Mouse (Mus musculus) brain, embryonic 14.5 days (tissue): ENCODE measurements around the gene Dok1. TPM values are rescaled to one million over a fixed set of nuclear protein-coding genes. Genes with fewer than 3 reads are reported as not detected.

Source experiments
- DNase-seq: peaks from one replicate; pipeline ENCODE4 v3.0.0-alpha.2; 2011; ENCODE audit warnings: low read depth
- CTCF ChIP-seq: fragments of 200-500 bp; IDR thresholded peaks from 2 replicates; pipeline ENCODE4 v1.5.1; 2012; ENCODE audit warnings: inconsistent platforms, mild to moderate bottlenecking, moderate library complexity, borderline replicate concordance; ENCODE audit not compliant: insufficient read depth, insufficient read length; ENCODE audit errors: extremely low read depth
- POLR2A ChIP-seq: fragments of 200-500 bp; IDR thresholded peaks from 2 replicates; pipeline ENCODE4 v1.6.1; 2012; ENCODE audit warnings: mild to moderate bottlenecking, inconsistent platforms, borderline replicate concordance; ENCODE audit not compliant: poor library complexity, insufficient read depth, insufficient read length, severe bottlenecking; ENCODE audit errors: extremely low read depth
- polyA plus RNA-seq: library from polyadenylated mRNA; depleted of rRNA; stranded (reverse); fragments of >200 nt; gene quantifications from 2 replicates; pipeline ENCODE4 v1.2.3, GENCODE M21; 2012; rRNA removed

The Dok1 gene
- 2.7 and 2.9 TPM in 2 replicates for polyA plus RNA-seq

DNA sequence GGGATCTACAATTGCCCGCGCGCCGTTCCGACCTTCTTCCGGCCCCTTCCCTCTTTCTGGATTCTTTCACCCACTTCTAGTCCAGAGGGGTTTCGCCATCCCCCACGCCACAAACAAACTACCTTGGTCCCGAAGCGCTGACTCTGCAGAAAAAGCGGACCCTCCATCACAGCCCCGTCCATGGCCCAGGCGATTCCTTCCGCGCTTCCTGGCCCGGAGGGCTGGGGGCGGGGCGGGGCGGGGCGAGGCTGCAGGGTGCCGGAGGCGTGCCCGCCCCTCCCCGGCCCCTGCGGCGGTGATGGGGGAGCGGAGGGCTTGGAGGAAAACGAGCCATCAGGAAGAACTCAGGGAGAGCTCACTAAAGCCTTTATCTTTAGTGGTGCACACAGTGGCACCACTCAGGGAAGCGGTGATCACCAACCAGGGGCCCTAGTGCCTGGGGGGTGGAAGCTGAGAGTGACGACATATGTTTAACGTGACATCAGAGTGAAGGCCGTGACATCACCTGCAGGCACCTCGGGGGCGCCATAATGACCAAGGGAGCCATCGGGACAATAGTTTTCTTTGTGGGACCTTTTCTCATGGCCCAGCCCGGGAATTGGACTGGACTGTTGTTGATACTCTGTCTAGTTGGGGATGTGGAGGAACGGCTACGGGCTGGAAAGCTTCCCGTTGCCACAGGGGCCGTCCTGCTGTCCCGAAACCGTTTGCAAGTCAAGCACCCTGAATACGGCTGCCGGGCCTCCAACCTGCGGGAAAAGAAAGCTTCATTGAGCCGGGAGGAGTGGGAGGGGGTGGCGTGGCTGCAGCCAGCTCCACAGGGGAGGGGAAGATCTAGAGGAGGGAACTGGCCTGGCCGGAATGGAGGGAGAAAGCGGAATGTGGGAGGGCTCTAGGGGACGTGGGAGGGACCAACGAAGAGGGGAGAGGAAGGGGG lies at the start of gene Dok1, which contains the start of gene Loxl3:
Dok1 (minus strand) TSS at position 223 of the 937 bp plus-strand sequence.
Loxl3 (plus strand) TSS at position 925 of the 937 bp plus-strand sequence.
- peak; percentile 80 for DNase-seq
- TF ChIP-seq CTCF (no peak), POLR2A (no peak)

DNA sequence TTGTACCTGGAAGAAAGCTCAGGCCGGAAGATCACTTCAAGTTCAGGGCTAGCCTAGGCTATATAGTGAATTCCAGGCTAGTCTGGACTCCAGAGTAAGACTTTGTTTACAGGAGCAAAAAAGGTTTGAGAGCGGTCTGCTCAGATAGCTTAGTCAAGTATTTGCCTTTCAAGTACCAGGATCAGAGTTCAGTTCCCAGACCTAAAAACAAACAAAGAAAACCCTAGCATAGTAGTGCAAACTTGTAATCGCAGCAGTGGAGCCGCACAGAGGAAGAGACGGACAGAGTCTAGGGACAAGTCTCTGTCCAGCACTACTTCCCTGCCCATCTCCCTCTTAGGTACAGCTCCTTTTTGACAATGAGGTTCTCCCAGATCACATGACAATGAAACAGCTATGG lies 46.9 kb upstream of the Dok1 start:
- TF ChIP-seq POLR2A, result no peak
- TF ChIP-seq CTCF, result no peak
- no peak for DNase-seq

DNA sequence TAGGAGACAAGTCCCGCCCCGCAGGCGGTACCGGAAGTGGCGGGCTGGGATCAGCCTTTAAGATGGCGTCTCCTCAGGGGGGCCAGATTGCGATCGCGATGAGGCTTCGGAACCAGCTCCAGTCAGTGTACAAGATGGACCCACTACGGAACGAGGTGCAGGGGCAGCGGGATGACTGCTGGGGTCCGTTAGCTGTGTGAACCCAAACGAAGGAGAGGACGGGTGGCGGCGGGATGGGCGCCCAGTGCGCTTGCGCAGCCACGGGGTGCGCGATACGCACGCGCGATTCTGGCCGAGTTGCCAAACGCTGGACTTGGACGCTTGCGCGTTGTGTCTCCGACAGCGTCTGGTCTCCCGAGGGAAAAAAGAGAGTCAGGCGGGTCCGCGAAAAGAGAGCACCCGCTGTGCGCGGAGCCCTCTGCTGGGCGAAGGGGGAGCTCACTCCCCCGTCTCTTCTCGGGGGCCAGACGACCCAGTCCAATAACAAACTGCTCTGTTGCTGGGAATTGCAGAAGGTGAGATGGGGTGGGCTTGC lies 45.1 kb upstream of the Dok1 start:
- peak; percentile 99 for DNase-seq
- TF ChIP-seq POLR2A (0 out of 2 replicates have a peak, but pooled peaks have one; percentile 20), CTCF (peak; percentile 49; the same call in 1 of the 2 replicates)

DNA sequence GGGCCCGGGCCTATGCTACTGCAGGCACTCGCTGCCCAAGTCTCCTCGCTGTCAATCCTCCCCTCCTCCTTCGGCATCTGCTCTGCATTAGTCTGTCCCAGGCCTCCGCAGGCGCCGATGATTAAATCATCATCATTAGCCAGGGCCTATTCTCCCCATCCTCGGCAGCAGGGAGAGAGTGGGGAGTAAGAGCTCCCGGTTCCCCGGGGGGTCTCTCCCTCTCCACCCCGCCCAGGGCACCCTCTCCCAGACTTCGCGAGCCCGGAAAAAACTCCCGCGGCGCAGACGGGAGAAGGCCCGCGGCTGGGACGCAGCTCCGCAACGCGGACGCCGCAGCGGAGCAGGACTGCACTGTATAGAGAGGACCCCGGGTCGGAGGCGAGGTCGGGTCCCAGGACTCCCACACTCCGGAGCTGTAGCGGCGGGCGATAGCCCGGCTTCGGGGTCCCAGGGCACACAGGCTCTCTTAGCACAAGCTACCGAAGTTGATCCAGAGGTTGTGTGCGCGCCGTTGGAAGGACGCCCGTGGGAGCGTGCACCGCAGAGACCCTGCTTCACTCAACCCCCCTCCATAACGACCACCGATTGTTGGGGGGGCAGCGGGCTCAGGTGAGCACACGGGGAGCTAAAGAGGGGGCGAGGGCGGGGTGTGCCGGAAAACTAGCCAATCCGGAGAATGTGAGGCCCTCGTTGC lies 44.5 kb upstream of the Dok1 start, which contains the start of gene Pcgf1:
Pcgf1 (plus strand) TSS at position 240 of the 694 bp plus-strand sequence.
- DNase-seq, result peak; percentile 53
- TF ChIP-seq CTCF, result no peak
- TF ChIP-seq POLR2A, result no peak; the same call in 1 of the 2 replicates

DNA sequence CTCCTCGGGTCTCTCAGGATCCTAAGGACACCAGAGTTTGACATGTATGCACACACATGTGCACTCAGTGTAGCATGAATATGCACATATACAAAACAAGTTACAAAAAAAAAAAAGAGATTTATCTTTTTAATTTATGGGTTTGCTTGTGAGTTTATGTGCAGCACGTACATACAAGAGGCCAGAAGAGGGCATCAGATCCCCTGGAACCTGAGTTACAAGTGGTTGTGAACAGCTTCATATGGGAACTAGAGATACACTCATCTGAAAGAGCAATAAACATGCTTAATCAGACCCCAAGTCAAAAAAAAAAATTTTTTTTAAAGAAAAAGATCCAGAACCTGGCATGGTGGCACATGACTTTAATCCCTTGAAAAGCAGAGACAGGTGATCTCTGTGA lies 41.7 kb upstream of the Dok1 start:
- peak; percentile 32 for DNase-seq
- TF ChIP-seq POLR2A, result no peak
- TF ChIP-seq CTCF, result no peak

DNA sequence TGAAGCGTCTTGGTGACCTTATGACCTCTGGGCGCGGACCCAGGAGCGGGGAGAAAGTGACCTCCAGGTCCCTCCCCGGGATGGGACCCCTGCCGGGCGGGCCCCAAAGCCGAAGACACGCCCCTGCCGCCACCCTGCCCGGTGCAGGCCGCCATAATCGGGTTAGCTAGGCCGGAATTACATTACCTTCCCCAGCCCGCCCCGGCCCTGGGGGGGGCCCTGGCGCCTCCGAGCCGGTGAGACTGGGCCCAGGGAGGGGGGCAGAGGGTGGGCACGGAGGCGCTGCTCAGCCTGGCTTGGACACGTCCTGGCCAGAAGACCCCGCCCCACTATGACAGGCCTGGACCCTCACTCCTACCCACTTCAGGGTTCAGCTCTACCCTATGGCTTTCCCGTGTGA lies 37.9 kb upstream of the Dok1 start:
- TF ChIP-seq CTCF (no peak), POLR2A (no peak)
- no peak for DNase-seq

DNA sequence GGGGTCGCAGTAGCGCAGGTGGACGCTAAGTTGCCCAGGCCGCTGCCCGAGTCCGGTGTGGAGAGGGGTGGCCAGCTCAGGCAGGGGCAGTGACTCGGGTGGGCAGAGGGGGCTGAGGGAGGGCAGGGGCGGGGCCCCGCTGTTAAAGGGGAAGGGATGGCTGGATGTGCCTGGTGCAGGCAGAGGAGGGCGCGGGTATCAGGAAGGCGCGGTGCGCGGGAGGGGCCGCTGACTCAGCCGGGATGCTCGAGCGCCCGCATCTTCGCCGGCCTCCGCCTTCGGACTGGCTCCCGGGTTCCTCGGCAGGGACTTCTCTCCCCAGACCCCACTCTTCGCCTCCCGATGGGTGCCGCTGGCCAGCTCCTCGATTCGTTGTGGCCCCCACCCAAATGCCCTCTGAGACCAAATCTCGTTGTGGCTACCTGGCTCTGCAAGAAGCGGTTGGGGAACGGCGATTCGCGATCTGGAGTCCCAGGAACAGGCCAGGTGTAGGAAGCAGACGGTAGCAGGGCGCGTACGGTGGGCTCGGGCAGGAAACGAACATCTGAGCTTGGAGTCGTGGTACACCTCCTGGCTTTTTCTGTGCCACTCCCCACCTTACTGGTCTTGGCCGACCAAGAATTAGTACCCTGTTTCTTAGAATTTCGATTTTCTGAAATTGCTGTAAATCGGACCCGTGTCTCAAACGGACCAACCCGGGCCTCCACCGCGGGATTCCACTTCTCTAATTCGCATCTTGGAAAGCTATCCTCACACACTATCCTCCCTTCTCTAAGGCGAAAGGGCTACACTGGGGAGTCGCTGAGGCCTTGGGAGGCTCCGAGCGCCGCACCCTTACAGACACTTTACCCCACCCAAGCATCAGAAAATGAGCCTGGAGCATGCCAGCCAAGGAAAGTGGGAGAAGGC lies 37.3 kb upstream of the Dok1 start:
- DNase-seq, result peak; percentile 62
- TF ChIP-seq CTCF, result no peak

DNA sequence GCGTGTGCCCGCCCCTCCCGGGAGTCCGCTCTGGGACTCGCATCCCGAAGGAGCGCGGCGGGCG lies 36.8 kb upstream of the Dok1 start, which contains the start of gene Tlx2:
Tlx2 (minus strand) TSS at position 47 of the 64 bp plus-strand sequence.
- no peak for DNase-seq
- TF ChIP-seq POLR2A (no peak), CTCF (no peak)

DNA sequence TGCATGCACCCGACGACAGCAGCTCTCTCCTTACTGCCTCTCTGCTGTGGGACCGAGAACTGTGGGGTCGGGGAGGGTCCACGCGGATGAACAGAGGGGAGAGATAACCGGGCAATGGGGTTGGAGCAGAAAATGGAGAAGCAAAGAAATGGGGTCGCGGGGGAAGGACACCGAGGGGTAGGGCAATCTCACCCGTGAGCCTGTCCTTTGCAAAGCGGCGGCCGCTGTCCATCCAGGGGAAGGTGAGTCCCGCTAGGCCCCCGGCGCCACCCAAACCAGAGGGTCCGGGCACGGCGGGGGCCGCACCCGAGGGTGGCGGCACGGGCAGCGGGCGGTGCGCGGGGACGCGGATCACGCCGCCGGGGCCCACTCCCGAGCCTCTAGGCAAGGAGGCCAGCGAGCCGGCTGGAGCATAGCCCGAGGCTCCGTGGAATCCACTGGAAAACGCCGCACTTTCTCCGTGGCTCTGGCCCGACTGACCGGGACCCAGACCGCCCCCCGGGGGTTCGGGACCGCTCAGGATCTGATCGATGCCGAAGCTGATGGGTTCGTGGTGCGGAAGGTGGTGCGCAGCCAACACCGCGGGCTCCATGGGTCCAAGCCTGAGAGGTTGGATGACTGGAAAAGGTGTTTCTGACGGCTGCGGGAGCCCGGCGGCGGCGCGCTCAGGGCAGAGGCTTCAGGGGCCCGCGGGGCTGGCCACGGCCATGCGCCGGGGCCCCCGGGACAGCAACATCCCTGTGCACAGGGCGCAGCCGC lies 36.4 kb upstream of the Dok1 start:
- no peak for TF ChIP-seq POLR2A
- TF ChIP-seq CTCF, result no peak
- no peak for DNase-seq

DNA sequence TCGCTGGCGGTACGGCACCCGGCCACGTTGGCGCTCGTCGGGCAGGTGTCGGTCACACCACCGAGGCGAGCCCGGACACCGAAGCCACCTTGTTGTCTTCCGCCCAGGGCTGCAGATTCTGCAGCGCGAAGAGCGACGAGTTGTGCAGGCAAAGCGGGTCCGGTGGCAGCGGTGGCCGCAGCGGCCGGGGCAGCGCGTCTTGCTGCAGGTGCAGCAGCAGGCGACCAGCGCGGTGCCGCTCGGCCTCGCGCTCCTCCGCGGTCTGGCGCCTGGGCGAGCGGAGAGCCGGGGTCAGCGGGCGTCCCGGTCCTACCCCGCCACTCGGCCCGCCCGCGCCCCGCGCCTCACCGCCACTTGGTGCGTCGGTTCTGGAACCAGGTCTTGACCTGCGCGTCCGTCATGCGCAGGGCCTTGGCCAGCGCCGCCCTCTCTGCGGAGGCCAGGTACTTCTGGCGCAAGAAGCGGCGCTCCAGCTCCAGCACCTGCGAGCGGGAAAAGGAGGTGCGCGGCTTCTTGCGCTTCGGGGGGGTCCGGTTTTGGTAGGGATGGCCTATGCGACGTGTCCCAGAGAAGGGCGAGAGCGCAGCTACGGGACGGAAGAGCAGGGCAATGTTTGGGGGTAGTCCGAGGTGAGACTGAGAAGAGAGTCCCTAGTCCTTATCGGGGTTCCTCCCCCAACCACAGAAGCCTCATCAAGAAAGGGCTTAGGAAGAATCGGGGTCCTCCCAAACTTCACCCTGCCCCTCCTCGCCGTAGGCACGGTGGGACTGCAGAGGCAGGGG lies 35.6 kb upstream of the Dok1 start:
- TF ChIP-seq POLR2A, result no peak
- TF ChIP-seq CTCF, result no peak
- no peak for DNase-seq
